Mouse (Mus musculus): ENCODE measurements at regions not wholly inside any gene's neighbourhood (a gene's known extent, or its start where the extent isn't known, plus 50 kb on each side); places are given as distances from the start of the nearest gene placed in this dataset.

DNA sequence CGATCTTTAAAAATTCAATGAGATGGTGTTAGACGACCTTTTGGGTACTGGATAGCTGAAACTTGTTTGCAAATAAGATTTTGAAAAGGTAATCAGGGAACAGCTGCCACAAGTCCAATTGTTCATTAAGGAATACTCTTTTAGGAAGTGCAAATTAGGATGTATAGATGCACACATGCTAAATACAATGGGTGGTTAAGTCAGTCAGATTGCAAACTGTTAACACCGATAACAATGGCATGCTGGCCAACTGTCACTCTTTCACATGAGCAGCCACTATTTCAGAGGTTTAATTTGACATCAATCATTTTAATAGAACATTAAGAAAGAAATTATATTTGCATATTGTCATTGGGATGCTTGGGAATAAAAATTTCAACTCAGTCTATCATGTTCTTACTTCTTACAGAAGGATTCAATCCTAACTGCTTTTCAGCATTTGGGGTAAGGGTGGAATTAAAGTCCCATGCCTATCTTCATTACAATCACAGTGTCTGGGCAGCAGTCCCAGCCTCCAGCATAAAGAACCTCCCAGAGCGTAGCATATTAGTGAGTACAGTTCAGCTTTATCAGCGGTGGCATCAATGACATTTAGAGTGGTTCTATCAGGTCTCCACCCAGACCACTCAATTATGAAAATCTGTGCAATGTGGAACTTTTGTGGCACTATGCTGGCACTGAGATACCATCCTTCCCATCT is 385.8 kb upstream of the Slc39a10 start:
- TF ChIP-seq CTCF (IDR thresholded peaks at IDR 0.05; ENCODE audit: low read depth): no peak
- TF ChIP-seq EP300 (IDR thresholded peaks at IDR 0.05; ENCODE audit: low read depth): no peak
